Mouse (Mus musculus) embryonic stem cell, embryonic (primary cell): ENCODE results near the gene Gm44502.

Experiments
- CTCF ChIA-PET, 4 experiments: fragments of 300-600 bp in 2 of 4; fragments of 350-600 bp in 2 of 4; sonication (Branson Sonifier 250); formaldehyde crosslinking; loops; one replicate each; lab custom pipeline; 2022; ENCODE audit warnings: inconsistent platforms in 2 of 4; lab: Charles Lee
- POLR2A ChIA-PET, 4 experiments: fragments of 300-600 bp in 2 of 4; fragments of 350-600 bp in 2 of 4; sonication (Branson Sonifier 250); formaldehyde crosslinking; loops; one replicate each; lab custom pipeline; 2022; ENCODE audit warnings: antibody characterized with exemption in 4 of 4, inconsistent platforms in 1 of 4; lab: Charles Lee

Gm44502 gene

GRCm38 (mm10) chr15:89372536-89372935, 57.0 kb downstream of the Gm44502 start:
- ChIA-PET POLR2A (interaction anchor here (0.5 to 14.1 kb wide), 32 partner anchors 8 to 672 kb away, joined by 3 to 248 read pairs (median 6); partner anchors contain the start of genes Lmf2 (in 3 of the 4), Ncaph2 (in 3 of the 4), Klhdc7b (in 2 of the 4) and Pim3 (in 2 of the 4)), CTCF (interaction anchor here (0.6 to 3.1 kb wide), 17 partner anchors 8 to 1518 kb away, joined by 3 to 30 read pairs (median 6); partner anchors contain the start of genes Lmf2 (in 2 of the 4), Ncaph2 (in 2 of the 4), C730034F03Rik (in 1 of the 4) and Chkb (in 1 of the 4))

- ChIA-PET CTCF (interaction anchor here (0.6 to 3.1 kb wide), 7 partner anchors 8 to 162 kb away, joined by 3 to 30 read pairs (median 15); partner anchors contain the start of genes Lmf2 (in 2 of the 4), Ncaph2 (in 2 of the 4), C730034F03Rik (in 1 of the 4) and Chkb (in 1 of the 4)), POLR2A (interaction anchor here (0.5 to 14.1 kb wide), 32 partner anchors 8 to 510 kb away, joined by 3 to 248 read pairs (median 3); partner anchors contain the start of genes Lmf2 (in 3 of the 4), Ncaph2 (in 3 of the 4), C730034F03Rik (in 2 of the 4) and Gm44502 (in 2 of the 4))
Observed at GRCm38 (mm10) chr15:89372068-89372467, 57.4 kb downstream of the Gm44502 start.
